Mouse (Mus musculus) heart, embryonic 10.5 days (tissue): ENCODE data around the gene Pgls. TPM values are rescaled to one million over a fixed set of nuclear protein-coding genes. Genes with fewer than 3 reads are reported as not detected.

Experiments used
- DNase-seq: peaks from one replicate; pipeline ENCODE4 v3.0.0-alpha.2; 2017; ENCODE audit warnings: low spot score
- H3K27ac ChIP-seq: fragments of 300-500 bp; sonication (generic); 2 replicates; pipeline ENCODE4 v1.5.1; 2016; ENCODE audit warnings: mild to moderate bottlenecking
- H3K27me3 ChIP-seq: fragments of 300-500 bp; sonication (generic); 2 replicates; pipeline ENCODE4 v1.6.1; 2016; ENCODE audit warnings: mild to moderate bottlenecking; ENCODE audit not compliant: poor library complexity, insufficient read depth, severe bottlenecking
- H3K36me3 ChIP-seq: fragments of 300-500 bp; sonication (generic); 2 replicates; pipeline ENCODE4 v1.6.1; 2016; ENCODE audit warnings: mild to moderate bottlenecking, moderate library complexity
- H3K4me1 ChIP-seq: fragments of 300-500 bp; sonication (generic); 2 replicates; pipeline ENCODE4 v1.6.1; 2016; ENCODE audit warnings: mild to moderate bottlenecking
- H3K4me3 ChIP-seq: fragments of 300-500 bp; sonication (generic); 2 replicates; pipeline ENCODE4 v1.5.1; 2016; ENCODE audit warnings: mild to moderate bottlenecking, moderate library complexity
- H3K9me3 ChIP-seq: fragments of 300-500 bp; sonication (generic); 2 replicates; pipeline ENCODE4 v1.6.1; 2016; ENCODE audit warnings: mild to moderate bottlenecking, moderate library complexity
- WGBS: fragments of 180-500 bp; shearing (Covaris S2); methylation state at CpG from one replicate; pipeline ENCODE4 v1.1.7; 2016; 5-methylcytosine and 5-hydroxymethylcytosine counted together
- polyA plus RNA-seq: library from polyadenylated mRNA; unstranded; fragments of >200 nt; fragmentation: Nextera tagmentation; extraction: Ambion mirVana; gene quantifications from 2 replicates; pipeline ENCODE4 v1.2.1, GENCODE M21; 2016

Gene Pgls
- polyA plus RNA-seq, 1 experiment from 2014 or later = 228 TPM

DNA sequence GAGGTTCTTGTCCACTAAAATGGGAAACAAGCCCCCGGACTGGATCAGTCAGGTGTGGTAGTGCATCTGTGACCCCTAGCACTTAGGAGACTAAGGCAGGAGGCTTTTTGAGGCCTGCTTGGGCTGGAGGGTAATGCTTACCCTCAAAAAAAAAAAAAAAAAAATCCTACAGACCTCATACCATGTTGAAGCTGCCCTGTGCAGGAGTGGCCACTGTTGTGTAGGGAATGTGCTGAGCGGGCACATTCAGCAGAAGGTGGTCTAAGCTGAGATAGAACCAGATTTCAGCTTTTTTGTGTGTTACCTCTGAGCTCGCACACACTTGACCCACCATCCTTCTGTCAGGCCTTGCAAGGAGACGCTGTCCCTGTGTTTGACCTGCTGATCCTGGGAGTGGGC is 2.3 kb downstream of the Pgls start:
- Histone ChIP-seq H3K27ac (no peak overlapping the region), H3K27me3 (peaks cover 14% of the 10 kb centered on the region), H3K4me3 (no peak overlapping the region), H3K4me1 (peaks cover 35% of the 10 kb centered on the region), H3K36me3 (peaks cover 17% of the 10 kb centered on the region; the same call in 1 of the 2 replicates), H3K9me3 (no peaks in the 10 kb centered on the region)
- 96% methylated on average over 4 of the region's 4 CpGs for WGBS
- no peak for DNase-seq

- H3K9me3 ChIP-seq = no peaks in the 10 kb centered on the region
- peak; percentile 92 for DNase-seq
- H3K27ac ChIP-seq = no peak overlapping the region
- WGBS = 10% methylated on average over 27 of the region's 27 CpGs
- H3K27me3 ChIP-seq = peaks cover 30% of the 10 kb centered on the region
- peak overlapping the region; percentile 25 for H3K4me3 ChIP-seq
- H3K36me3 ChIP-seq = peaks cover 25% of the 10 kb centered on the region; the same call in 1 of the 2 replicates
- peaks cover 32% of the 10 kb centered on the region for H3K4me1 ChIP-seq
Observed at GRCm38 (mm10) chr8:71595862-71596261, 3.9 kb downstream of the Pgls start.

- peaks cover 35% of the 10 kb centered on the region for H3K27me3 ChIP-seq
- H3K36me3 ChIP-seq = peaks cover 25% of the 10 kb centered on the region; the same call in 1 of the 2 replicates
- H3K9me3 ChIP-seq = no peaks in the 10 kb centered on the region
- peaks cover 28% of the 10 kb centered on the region for H3K4me1 ChIP-seq
- peak; percentile 75 for DNase-seq
- no peak overlapping the region for H3K4me3 ChIP-seq
- WGBS = 55% methylated on average over 6 of the region's 6 CpGs
- H3K27ac ChIP-seq = no peak overlapping the region
Observed at GRCm38 (mm10) chr8:71596384-71596783, 4.4 kb downstream of the Pgls start.

DNA sequence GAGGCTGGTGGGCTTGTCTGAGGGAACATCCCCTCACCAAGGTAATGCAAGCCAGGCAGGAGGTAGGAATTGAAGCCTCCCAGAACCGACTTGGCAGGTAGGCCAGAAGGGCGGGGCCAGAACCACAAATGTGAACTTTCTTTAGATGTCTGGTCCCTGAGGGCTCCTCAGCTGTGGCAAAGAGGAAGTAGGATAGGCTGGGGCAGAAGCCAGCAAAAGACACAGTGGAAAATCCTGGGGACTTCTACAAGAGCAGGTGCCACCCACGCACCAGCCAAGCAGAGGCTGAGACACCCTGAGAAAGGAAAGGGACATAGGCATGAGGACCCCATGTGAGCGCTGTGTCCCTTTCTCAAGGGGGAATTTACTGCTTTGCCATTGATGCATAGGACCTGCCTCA is 4.8 kb downstream of the Pgls start:
- peaks cover 39% of the 10 kb centered on the region for H3K27me3 ChIP-seq
- H3K27ac ChIP-seq = no peak overlapping the region
- H3K4me1 ChIP-seq = peaks cover 28% of the 10 kb centered on the region
- H3K36me3 ChIP-seq = peaks cover 25% of the 10 kb centered on the region; the same call in 1 of the 2 replicates
- H3K4me3 ChIP-seq = no peak overlapping the region
- no peak for DNase-seq
- no peaks in the 10 kb centered on the region for H3K9me3 ChIP-seq
- WGBS = 77% methylated on average over 4 of the region's 4 CpGs

DNA sequence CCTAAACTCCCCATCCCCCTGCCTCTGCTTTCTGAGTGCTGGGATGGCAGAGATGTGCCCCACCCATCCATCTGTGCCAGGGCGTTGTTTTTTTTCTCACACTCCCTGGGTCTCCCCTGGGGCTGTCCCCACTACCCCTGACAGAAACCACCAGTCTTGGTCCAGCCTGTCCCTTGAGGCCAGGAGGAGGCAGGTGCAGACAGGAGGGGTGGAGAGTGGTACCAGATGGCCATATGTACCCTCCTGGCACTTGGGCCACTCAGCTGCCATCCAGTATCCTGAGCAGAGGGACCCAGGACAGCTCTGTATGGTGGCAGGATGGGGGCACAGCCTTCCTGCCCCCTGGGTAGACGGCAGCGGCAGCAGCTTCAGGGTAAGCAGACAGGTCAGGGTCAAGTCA is 5.5 kb downstream of the Pgls start, which contains the start of gene Fam129c:
Gene Fam129c (plus strand): TSS at position 198 of the 400 bp plus-strand sequence.
- Histone ChIP-seq H3K4me3 (no peak within 1 kb of the TSS), H3K9me3 (no peaks in the 10 kb centered on the region), H3K4me1 (peaks cover 31% of the 10 kb centered on the region), H3K36me3 (peaks cover 25% of the 10 kb centered on the region; the same call in 1 of the 2 replicates), H3K27me3 (peaks cover 46% of the 10 kb centered on the region), H3K27ac (no peak within 1 kb of the TSS)
- no peak for DNase-seq
- 86% methylated on average over 3 of the region's 3 CpGs for WGBS

- Histone ChIP-seq H3K4me3 (no peak overlapping the region), H3K27ac (no peak overlapping the region), H3K9me3 (no peaks in the 10 kb centered on the region), H3K27me3 (peaks cover 55% of the 10 kb centered on the region), H3K36me3 (peaks cover 25% of the 10 kb centered on the region; the same call in 1 of the 2 replicates), H3K4me1 (peaks cover 31% of the 10 kb centered on the region)
- DNase-seq = no peak
Observed at GRCm38 (mm10) chr8:71598375-71598774, 6.4 kb downstream of the Pgls start.

- Histone ChIP-seq H3K9me3 (no peaks in the 10 kb centered on the region), H3K27ac (no peak overlapping the region), H3K36me3 (peaks cover 22% of the 10 kb centered on the region; the same call in 1 of the 2 replicates), H3K27me3 (peaks cover 60% of the 10 kb centered on the region), H3K4me1 (peaks cover 30% of the 10 kb centered on the region), H3K4me3 (no peak overlapping the region)
- DNase-seq = no peak
- 88% methylated on average over 5 of the region's 5 CpGs for WGBS
Observed at GRCm38 (mm10) chr8:71598841-71599240, 6.9 kb downstream of the Pgls start.

DNA sequence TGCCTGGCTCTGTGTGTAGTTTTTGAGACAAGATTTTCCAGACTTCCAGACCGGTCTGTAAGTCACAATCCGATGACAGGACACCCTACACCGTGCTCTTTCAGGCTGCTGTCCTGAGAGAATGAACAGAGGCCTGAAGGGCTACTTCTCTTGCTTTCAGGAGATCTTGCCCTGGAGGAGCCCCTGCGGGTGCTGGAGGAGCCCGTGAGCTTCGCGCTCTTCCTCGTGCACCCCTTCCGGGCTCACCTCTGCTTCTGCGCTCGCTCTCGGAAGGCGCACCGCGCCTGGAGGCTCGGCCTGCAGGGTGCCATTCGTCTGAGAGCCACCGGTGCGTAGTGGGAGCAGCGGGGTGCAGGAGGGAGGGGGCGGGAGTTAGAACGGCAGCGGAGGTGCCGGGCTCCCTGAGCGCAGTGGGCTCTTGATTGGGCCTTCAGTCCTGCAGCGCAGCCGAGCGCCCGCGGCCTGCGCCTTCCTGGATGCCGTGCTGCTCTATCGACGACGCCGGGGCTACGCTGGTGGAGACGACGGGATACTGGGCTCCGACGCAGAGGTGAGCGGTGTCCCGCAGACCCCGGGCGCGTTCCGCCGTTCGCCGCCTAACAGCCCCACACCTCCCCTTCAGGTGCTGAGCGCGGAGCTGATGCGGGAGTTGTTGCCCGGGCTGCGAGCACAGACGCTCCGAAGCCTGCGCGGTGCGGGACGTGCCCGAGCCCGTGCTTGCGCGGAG is 10.1 kb downstream of the Pgls start:
- H3K36me3 ChIP-seq = peaks cover 13% of the 10 kb centered on the region; the same call in 1 of the 2 replicates
- no peak for DNase-seq
- H3K27me3 ChIP-seq = peaks cover 77% of the 10 kb centered on the region
- H3K27ac ChIP-seq = peak overlapping the region; percentile 24
- peak overlapping the region; percentile 58 for H3K4me3 ChIP-seq
- WGBS = 3% methylated on average over 65 of the region's 65 CpGs
- H3K4me1 ChIP-seq = peaks cover 18% of the 10 kb centered on the region
- no peaks in the 10 kb centered on the region for H3K9me3 ChIP-seq

GRCm38 (mm10) chr8:71602666-71603334 is 10.8 kb downstream of the Pgls start:
- peaks cover 13% of the 10 kb centered on the region; the same call in 1 of the 2 replicates for H3K36me3 ChIP-seq
- no peaks in the 10 kb centered on the region for H3K9me3 ChIP-seq
- peak overlapping the region; percentile 24 for H3K27ac ChIP-seq
- peak; percentile 89 for DNase-seq
- under 1% methylated on average over 32 of the region's 32 CpGs for WGBS
- H3K4me3 ChIP-seq = peak overlapping the region; percentile 58
- H3K4me1 ChIP-seq = peaks cover 18% of the 10 kb centered on the region
- H3K27me3 ChIP-seq = peaks cover 77% of the 10 kb centered on the region

GRCm38 (mm10) chr8:71604021-71604420 is 12.0 kb downstream of the Pgls start:
- 55% methylated on average over 7 of the region's 7 CpGs for WGBS
- H3K27me3 ChIP-seq = peaks cover 66% of the 10 kb centered on the region
- H3K27ac ChIP-seq = no peak overlapping the region

GRCm38 (mm10) chr8:71610822-71611651 is 19.1 kb downstream of the Pgls start, which contains the start of gene Colgalt1:
TSS of gene Colgalt1 (plus strand) at chr8:71610998.
- peak; percentile 99 for DNase-seq
- H3K27ac ChIP-seq = peak within 1 kb of the TSS; percentile 94
- WGBS = under 1% methylated on average over 82 of the region's 82 CpGs
- peaks cover 30% of the 10 kb centered on the region for H3K36me3 ChIP-seq
- H3K4me1 ChIP-seq = peaks cover 15% of the 10 kb centered on the region
- peak within 1 kb of the TSS; percentile 75 for H3K4me3 ChIP-seq
- no peaks in the 10 kb centered on the region; the same call in 1 of the 2 replicates for H3K27me3 ChIP-seq
- H3K9me3 ChIP-seq = no peaks in the 10 kb centered on the region

More at GRCm38 (mm10) chr8:71604021-71604420, 12.0 kb downstream of the Pgls start:
- DNase-seq = no peak
- Histone ChIP-seq H3K4me1 (peaks cover 18% of the 10 kb centered on the region), H3K4me3 (no peak overlapping the region), H3K9me3 (no peaks in the 10 kb centered on the region), H3K36me3 (peaks cover 11% of the 10 kb centered on the region; the same call in 1 of the 2 replicates)

DNA sequence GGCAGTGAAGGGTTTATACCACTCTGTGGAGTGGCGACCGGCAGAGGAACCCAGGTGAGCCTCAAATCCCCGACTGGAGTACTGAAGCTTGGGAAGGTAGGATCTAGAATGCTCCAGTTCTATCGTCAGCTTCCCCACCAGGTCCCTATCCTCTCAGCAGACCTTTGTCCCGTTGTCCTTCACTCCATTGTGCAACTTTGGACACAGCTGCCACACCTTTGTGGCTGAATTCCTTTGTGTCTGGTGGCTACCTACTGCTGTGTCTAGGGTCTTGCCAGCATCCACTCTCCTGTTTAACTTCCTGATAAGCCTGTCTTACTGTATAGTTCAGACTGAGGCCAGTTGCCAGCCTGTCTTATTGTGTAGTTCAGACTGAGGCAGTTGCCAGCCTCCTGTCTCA is 20.2 kb downstream of the Pgls start:
- WGBS = 49% methylated on average over 5 of the region's 5 CpGs
- H3K4me3 ChIP-seq = peak overlapping the region; percentile 75
- H3K27ac ChIP-seq = 0 out of 2 replicates have a peak overlapping the region, but pooled peaks have one; percentile 94
- no peaks in the 10 kb centered on the region for H3K9me3 ChIP-seq
- no peaks in the 10 kb centered on the region for H3K27me3 ChIP-seq
- H3K36me3 ChIP-seq = peaks cover 41% of the 10 kb centered on the region
- DNase-seq = no peak
- H3K4me1 ChIP-seq = peaks cover 15% of the 10 kb centered on the region
